Mouse (Mus musculus): Measurements from ENCODE around the gene Prdm8. TPM values are rescaled to one million over a fixed set of nuclear protein-coding genes. Genes with fewer than 3 reads are reported as not detected.

Gene Prdm8
- polyA plus RNA-seq, 1 experiment, result 0.03 TPM

DNA sequence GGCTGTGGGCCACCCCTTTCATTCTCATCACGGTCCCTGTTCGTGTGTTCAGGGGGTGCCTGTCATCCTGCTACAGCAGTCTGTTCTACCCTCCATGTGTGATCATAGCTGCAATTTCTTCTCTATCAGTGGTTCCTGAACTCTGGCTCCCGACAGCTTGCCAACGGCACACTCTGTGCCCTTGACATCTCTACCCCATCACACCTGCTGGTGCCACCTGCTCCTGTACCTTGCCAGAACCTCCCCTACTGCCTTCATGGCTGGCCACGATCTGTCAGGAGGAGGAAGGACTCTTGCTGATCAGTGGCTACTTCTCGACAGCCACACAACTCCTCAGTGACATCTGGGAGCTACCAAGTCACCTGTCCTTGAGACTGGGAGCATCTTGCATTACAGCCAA, 62.5 kb downstream of the Prdm8 start:
- H3K4me3 ChIP-seq (ENCODE audit: insufficient read depth, low read depth, low read length), result no peak overlapping the region
- H3K36me3 ChIP-seq (ENCODE audit: control insufficient read depth, insufficient read depth, low read length), result no peaks in the 10 kb centered on the region
- H3K27me3 ChIP-seq (replicated peaks; ENCODE audit: control insufficient read depth, insufficient read depth, low read length), result no peaks in the 10 kb centered on the region; the same call in 1 of the 2 replicates
- TF ChIP-seq POLR2A (IDR thresholded peaks at IDR 0.05; ENCODE audit: low read depth, low read length) (no peak), CTCF (conservative IDR thresholded peaks at IDR 0.05; ENCODE audit: insufficient read depth, insufficient read length, low read depth, low read length) (no peak)
- no peak overlapping the region for H3K27ac ChIP-seq (ENCODE audit: insufficient read depth, low read depth, low read length)
- DNase-seq, result no peak
- 81% methylated on average over 6 of the region's 6 CpGs for WGBS
- H3K4me1 ChIP-seq (ENCODE audit: control insufficient read depth, insufficient read depth, low read length), result no peaks in the 10 kb centered on the region

DNA sequence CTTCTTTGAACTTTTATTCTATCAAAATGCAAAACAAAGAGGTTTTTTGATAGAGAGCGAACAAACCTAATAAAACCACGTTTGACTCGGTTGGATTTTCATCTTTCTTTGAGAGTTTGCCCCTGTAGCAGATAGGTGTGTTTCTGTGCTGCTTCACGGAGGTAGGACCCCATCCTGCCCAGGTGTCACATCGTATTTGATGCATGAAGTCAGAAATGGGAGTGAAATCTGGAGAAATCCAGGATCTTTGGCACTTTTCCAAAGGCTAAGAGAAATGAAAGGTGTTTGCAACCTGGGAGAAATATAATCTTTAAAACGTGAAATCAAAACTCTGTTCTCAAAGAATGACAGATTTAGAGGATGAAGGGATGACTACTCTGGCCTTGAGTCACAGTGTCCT, 71.5 kb downstream of the Prdm8 start:
- H3K4me3 ChIP-seq (ENCODE audit: insufficient read depth, low read depth, low read length), result no peak overlapping the region
- 79% methylated on average over 6 of the region's 6 CpGs for WGBS
- DNase-seq, result no peak
- no peaks in the 10 kb centered on the region for H3K27me3 ChIP-seq (replicated peaks; ENCODE audit: control insufficient read depth, insufficient read depth, low read length)
- no peaks in the 10 kb centered on the region for H3K36me3 ChIP-seq (ENCODE audit: control insufficient read depth, insufficient read depth, low read length)
- no peak for TF ChIP-seq POLR2A (IDR thresholded peaks at IDR 0.05; ENCODE audit: low read depth, low read length)
- TF ChIP-seq CTCF (conservative IDR thresholded peaks at IDR 0.05; ENCODE audit: insufficient read depth, insufficient read length, low read depth, low read length), result no peak
- H3K4me1 ChIP-seq (ENCODE audit: control insufficient read depth, insufficient read depth, low read length), result no peaks in the 10 kb centered on the region
- H3K27ac ChIP-seq (ENCODE audit: insufficient read depth, low read depth, low read length), result no peak overlapping the region

Other genes with a start within 250 kb of the Prdm8 start
- gene Antxr2, start 136.2 kb upstream of the Prdm8 start, polyA plus RNA-seq (2012; rRNA removed), result 2.3 and 2.4 TPM in 2 replicates
- gene Fgf5, start 87.0 kb downstream of the Prdm8 start, polyA plus RNA-seq (2012; rRNA removed), result not detected in 2 replicates
- gene Cfap299, start 162.1 kb downstream of the Prdm8 start, polyA plus RNA-seq (2012; rRNA removed), result not detected in 2 replicates

Data from kidney, adult 2 months (tissue).